Mouse (Mus musculus) CH12.LX (cell line): ENCODE measurements around the gene Gm10912. TPM values are rescaled to one million over a fixed set of nuclear protein-coding genes. Genes with fewer than 3 reads are reported as not detected.

ENCODE experiments used
- DNase-seq: peaks from one replicate; pipeline ENCODE4 v3.0.0-alpha.2; 2013; ENCODE audit errors: extremely low read depth
- H3K27ac ChIP-seq: 2 replicates; pipeline ENCODE4 v1.5.1; 2012; ENCODE audit warnings: low read depth, mild to moderate bottlenecking, control low read depth, moderate library complexity; ENCODE audit not compliant: insufficient read depth
- H3K27me3 ChIP-seq: replicated peaks from 2 replicates; pipeline ENCODE3; 2012; ENCODE audit warnings: inconsistent platforms
- H3K36me3 ChIP-seq, 2 experiments: replicated peaks in 1 of 2; 2 replicates each; pipeline versions ENCODE3 to v1.6.1; 2012; ENCODE audit warnings: inconsistent platforms in 1 of 2, low read length in 1 of 2, mild to moderate bottlenecking in 1 of 2, mixed read lengths in 1 of 2, moderate library complexity in 1 of 2; ENCODE audit not compliant: control insufficient read depth in 1 of 2, insufficient read depth in 1 of 2
- H3K4me1 ChIP-seq, 2 experiments: 2 replicates each; pipeline ENCODE4 v1.6.1; 2012; ENCODE audit warnings: inconsistent platforms in 1 of 2, moderate library complexity in 1 of 2; ENCODE audit not compliant: insufficient read depth in 2 of 2, control insufficient read depth in 1 of 2
- H3K4me2 ChIP-seq: 2 replicates; pipeline ENCODE4 v1.6.1; 2012; ENCODE audit warnings: low read depth, mild to moderate bottlenecking, control low read depth; ENCODE audit not compliant: poor library complexity, insufficient read depth, severe bottlenecking
- H3K4me3 ChIP-seq, 3 experiments: fragments of 150-350 bp in 1 of 3; sonication (generic) in 1 of 3; replicated peaks in 1 of 3; 2 replicates each; pipeline versions ENCODE3 to v1.5.1; 2011 to 2012; ENCODE audit warnings: low read depth in 2 of 3, low read length in 2 of 3, mild to moderate bottlenecking in 2 of 3, moderate library complexity in 2 of 3, control low read depth in 1 of 3, improper control_type of control experiment in 1 of 3, inconsistent platforms in 1 of 3, mixed read lengths in 1 of 3; ENCODE audit not compliant: poor library complexity in 1 of 3
- H3K79me2 ChIP-seq: replicated peaks from 2 replicates; pipeline ENCODE4 v1.6.1; 2012; ENCODE audit warnings: mild to moderate bottlenecking, moderate library complexity; ENCODE audit not compliant: control insufficient read depth, poor library complexity, insufficient read depth, severe bottlenecking; ENCODE audit errors: extremely low read depth
- H3K9ac ChIP-seq: 2 replicates; pipeline ENCODE4 v1.6.1; 2012; ENCODE audit warnings: low read depth, mild to moderate bottlenecking, control low read depth, moderate library complexity; ENCODE audit not compliant: insufficient read depth
- H3K9me3 ChIP-seq: replicated peaks from 2 replicates; pipeline ENCODE3; 2012; ENCODE audit warnings: low read length, inconsistent platforms, mixed read lengths
- BHLHE40 ChIP-seq: IDR thresholded peaks from 2 replicates; pipeline ENCODE4 v1.6.1; 2011; ENCODE audit warnings: mild to moderate bottlenecking, low read depth, low read length, improper control_type of control experiment
- CHD1 ChIP-seq: IDR thresholded peaks from 2 replicates; pipeline ENCODE4 v1.6.1; 2012; ENCODE audit warnings: low read depth, low read length, improper control_type of control experiment, inconsistent platforms
- CTCF ChIP-seq, 2 experiments: IDR thresholded peaks in 1 of 2; conservative IDR thresholded peaks in 1 of 2; 2 replicates each; pipeline ENCODE4 v1.5.1; 2011 to 2012; ENCODE audit warnings: low read depth in 2 of 2, low read length in 2 of 2, improper control_type of control experiment in 1 of 2, inconsistent platforms in 1 of 2, mild to moderate bottlenecking in 1 of 2, moderate library complexity in 1 of 2
- E2F4 ChIP-seq: IDR thresholded peaks from 2 replicates; pipeline ENCODE4 v1.6.1; 2011; ENCODE audit warnings: low read depth, low read length, improper control_type of control experiment; ENCODE audit not compliant: insufficient replicate concordance
- EP300 ChIP-seq: IDR thresholded peaks from 2 replicates; pipeline ENCODE4 v1.6.1; 2011; ENCODE audit warnings: low read length, improper control_type of control experiment
- GABPA ChIP-seq: IDR thresholded peaks from 2 replicates; pipeline ENCODE4 v1.6.1; 2012; ENCODE audit warnings: low read depth, low read length, improper control_type of control experiment, inconsistent platforms; ENCODE audit not compliant: insufficient replicate concordance
- HCFC1 ChIP-seq: IDR thresholded peaks from 2 replicates; pipeline ENCODE4 v1.6.1; 2012; ENCODE audit warnings: low read depth, mild to moderate bottlenecking, inconsistent platforms, low read length, improper control_type of control experiment
- IRF4 ChIP-seq: IDR thresholded peaks from 2 replicates; pipeline ENCODE4 v1.6.1; 2014; ENCODE audit warnings: low read depth, mild to moderate bottlenecking, inconsistent platforms, low read length, improper control_type of control experiment
- JUND ChIP-seq: conservative IDR thresholded peaks from 2 replicates; pipeline ENCODE4 v1.6.1; 2011; ENCODE audit warnings: low read depth, low read length, improper control_type of control experiment
- KAT2A ChIP-seq: IDR thresholded peaks from 2 replicates; pipeline ENCODE4 v1.6.1; 2012; ENCODE audit warnings: low read length, improper control_type of control experiment, inconsistent platforms; ENCODE audit not compliant: insufficient replicate concordance
- MAFK ChIP-seq: IDR thresholded peaks from 2 replicates; pipeline ENCODE4 v1.6.1; 2011; ENCODE audit warnings: low read length, improper control_type of control experiment; ENCODE audit not compliant: insufficient replicate concordance
- MAZ ChIP-seq: IDR thresholded peaks from 2 replicates; pipeline ENCODE4 v1.6.1; 2012; ENCODE audit warnings: low read depth, mild to moderate bottlenecking, inconsistent platforms, low read length, improper control_type of control experiment, moderate library complexity
- MXI1 ChIP-seq: IDR thresholded peaks from 2 replicates; pipeline ENCODE4 v1.6.1; 2011; ENCODE audit warnings: mild to moderate bottlenecking, low read depth, low read length, improper control_type of control experiment
- MYC ChIP-seq: IDR thresholded peaks from 2 replicates; pipeline ENCODE4 v1.6.1; 2011; ENCODE audit warnings: low read depth, mild to moderate bottlenecking, improper control_type of control experiment, low read length
- NELFE ChIP-seq: IDR thresholded peaks from 2 replicates; pipeline ENCODE4 v1.6.1; 2011; ENCODE audit warnings: low read depth, low read length, improper control_type of control experiment
- NRF1 ChIP-seq: IDR thresholded peaks from 2 replicates; pipeline ENCODE4 v1.6.1; 2014; ENCODE audit warnings: low read depth, mild to moderate bottlenecking, inconsistent platforms, low read length, improper control_type of control experiment, moderate library complexity
- TBP ChIP-seq: conservative IDR thresholded peaks from 2 replicates; pipeline ENCODE4 v1.6.1; 2011; ENCODE audit warnings: low read depth, low read length, improper control_type of control experiment
- UBTF ChIP-seq: IDR thresholded peaks from 2 replicates; pipeline ENCODE4 v1.6.1; 2012; ENCODE audit warnings: low read depth, mild to moderate bottlenecking, inconsistent platforms, low read length, improper control_type of control experiment, moderate library complexity
- USF2 ChIP-seq: conservative IDR thresholded peaks from 2 replicates; pipeline ENCODE4 v1.6.1; 2011; ENCODE audit warnings: low read depth, low read length, improper control_type of control experiment
- ZKSCAN1 ChIP-seq: IDR thresholded peaks from 2 replicates; pipeline ENCODE4 v1.6.1; 2012; ENCODE audit warnings: low read depth, inconsistent platforms, low read length, improper control_type of control experiment, borderline replicate concordance
- ZMIZ1 ChIP-seq: IDR thresholded peaks from 2 replicates; pipeline ENCODE4 v1.6.1; 2012; ENCODE audit warnings: low read depth, mild to moderate bottlenecking, inconsistent platforms, low read length, improper control_type of control experiment
- ZNF384 ChIP-seq: IDR thresholded peaks from 2 replicates; pipeline ENCODE4 v1.6.1; 2012; ENCODE audit warnings: low read depth, low read length, improper control_type of control experiment, inconsistent platforms
- dilution Hi-C: fragments of 300-500 bp; cut with MboI; formaldehyde crosslinking; loops from 2 replicates; pipeline ENCODE4 v1.14.3; 2020; ENCODE audit warnings: low sequenced_read_pairs; ENCODE audit not compliant: extremely low pct_unique_long_range_greater_than_20kb, extremely low pct_ligation_motif_present
- in situ Hi-C: fragments of 300-500 bp; cut with MboI; formaldehyde crosslinking; loops from 3 replicates; pipeline ENCODE4 v1.14.3; 2019; ENCODE audit warnings: low sequenced_read_pairs, low pct_ligation_motif_present, low pct_unique_long_range_greater_than_20kb, mixed read lengths
- polyA plus RNA-seq: library from polyadenylated mRNA; unstranded; fragments of >175 nt; gene quantifications from 2 replicates; pipeline ENCODE4 v1.2.1, GENCODE M21; 2012; ENCODE audit warnings: low read depth; ENCODE audit not compliant: insufficient read length
- total RNA-seq, 2 experiments: library from RNA; depleted of rRNA; stranded (reverse); fragments of 300-350 nt in 1 of 2; fragments of >200 nt in 1 of 2; gene quantifications; 2 replicates each; pipeline ENCODE4 v1.2.3; 2012 to 2014

The Gm10912 gene
- total and polyA plus RNA-seq, 3 experiments: not detected

- no peaks in the 10 kb centered on the region for H3K4me1 ChIP-seq
- TF ChIP-seq NRF1 (no peak), GABPA (no peak), NELFE (no peak)
- TF ChIP-seq, all 38 proteins: peak for 0
- Histone ChIP-seq H3K9ac (no peak overlapping the region), H3K79me2 (no peaks in the 10 kb centered on the region), H3K4me3 (no peak overlapping the region), H3K36me3 (peaks cover 23 to 59% of the 10 kb centered on the region in 2 experiments), H3K9me3 (no peaks in the 10 kb centered on the region), H3K4me2 (no peak overlapping the region), H3K27me3 (no peaks in the 10 kb centered on the region), H3K27ac (no peak overlapping the region)
- in situ Hi-C loops (no loop called here), dilution Hi-C loops (no loop called here)
- no peak for DNase-seq
Observed at GRCm38 (mm10) chr2:104058381-104058780, 7.2 kb upstream of the Gm10912 start.

- no peaks in the 10 kb centered on the region for H3K27me3 ChIP-seq
- no peak overlapping the region for H3K9ac ChIP-seq
- in situ Hi-C loops (no loop called here), dilution Hi-C loops (no loop called here)
- no peak overlapping the region for H3K27ac ChIP-seq
- no peak overlapping the region for H3K4me3 ChIP-seq
- TF ChIP-seq HCFC1: no peak
- no peak for TF ChIP-seq ZMIZ1
- no peak for TF ChIP-seq MAFK
- TF ChIP-seq UBTF: no peak
- H3K79me2 ChIP-seq: no peaks in the 10 kb centered on the region
- H3K4me2 ChIP-seq: no peak overlapping the region
- peaks cover 23 to 57% of the 10 kb centered on the region in 2 experiments for H3K36me3 ChIP-seq
- no peaks in the 10 kb centered on the region for H3K9me3 ChIP-seq
- H3K4me1 ChIP-seq: no peaks in the 10 kb centered on the region
- no peak for DNase-seq
Observed at GRCm38 (mm10) chr2:104058954-104059353, 6.7 kb upstream of the Gm10912 start.

- Histone ChIP-seq H3K9ac (no peak overlapping the region), H3K4me2 (no peak overlapping the region), H3K4me3 (no peak overlapping the region), H3K27me3 (no peaks in the 10 kb centered on the region), H3K79me2 (no peaks in the 10 kb centered on the region), H3K27ac (no peak overlapping the region), H3K9me3 (no peaks in the 10 kb centered on the region), H3K4me1 (no peaks in the 10 kb centered on the region), H3K36me3 (peaks cover 21 to 48% of the 10 kb centered on the region in 2 experiments)
- in situ Hi-C loops (no loop called here), dilution Hi-C loops (no loop called here)
- no peak for DNase-seq
- TF ChIP-seq CHD1 (no peak), EP300 (no peak), USF2 (no peak), E2F4 (no peak), ZNF384 (no peak), IRF4 (no peak), JUND (no peak), TBP (no peak), KAT2A (no peak), MXI1 (no peak), CTCF (conservative IDR thresholded peaks at IDR 0.05 in 1 of 2, IDR thresholded peaks at IDR 0.05 in 1 of 2; ENCODE audit: low read depth in 2 of 2, low read length in 2 of 2) (no peak), MYC (no peak), MAZ (no peak), BHLHE40 (no peak), NELFE (no peak), ZKSCAN1 (no peak)
Observed at GRCm38 (mm10) chr2:104059786-104060185, 5.8 kb upstream of the Gm10912 start.
